Mouse (Mus musculus): Measurements from ENCODE around the gene Slc22a21. TPM values are rescaled to one million over a fixed set of nuclear protein-coding genes. Genes with fewer than 3 reads are reported as not detected.
"Not testable (repeated sequence)": the region's sequence is repeated elsewhere in the genome, so short reads cannot be mapped to it uniquely, and the experiment has no call there.

Slc22a21 gene
- total and polyA plus RNA-seq, 3 experiments: not detected

DNA sequence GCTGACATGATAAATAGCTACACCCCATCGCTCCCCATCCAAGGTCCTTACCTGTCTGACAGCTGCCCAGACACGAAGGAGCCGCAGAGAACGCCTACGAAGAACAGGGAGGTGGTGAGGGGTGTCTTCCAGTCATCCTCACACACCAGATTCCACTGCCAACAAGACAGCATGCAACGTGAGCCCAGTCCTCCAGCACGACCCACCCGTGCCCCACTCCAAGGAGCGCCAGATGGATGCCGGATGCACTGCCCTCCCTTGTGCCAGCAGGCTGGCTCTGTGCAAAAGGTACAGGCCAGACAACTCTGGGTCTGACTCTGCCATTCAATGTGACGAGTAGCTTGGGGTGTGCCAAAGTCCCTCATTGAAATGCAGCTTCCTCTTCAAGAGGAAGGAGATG lies 27.6 kb upstream of the Slc22a21 start:
- H3K27me3 ChIP-seq (replicated peaks): peaks cover 6% of the 10 kb centered on the region
- no peak for TF ChIP-seq BHLHE40 (IDR thresholded peaks at IDR 0.05; ENCODE audit: low read depth, low read length)
- TF ChIP-seq MAZ (IDR thresholded peaks at IDR 0.05; ENCODE audit: low read depth, low read length): no peak
- TF ChIP-seq EP300 (IDR thresholded peaks at IDR 0.05; ENCODE audit: low read length): no peak
- no peak for TF ChIP-seq HCFC1 (IDR thresholded peaks at IDR 0.05; ENCODE audit: low read depth, low read length)
- TF ChIP-seq JUN (IDR thresholded peaks at IDR 0.05; ENCODE audit: insufficient read depth, low read depth, low read length): no peak
- H3K9me3 ChIP-seq (replicated peaks; ENCODE audit: low read length): no peaks in the 10 kb centered on the region
- dilution Hi-C loops (cut with MboI; ENCODE audit: extremely low pct_ligation_motif_present, extremely low pct_unique_long_range_greater_than_20kb, low sequenced_read_pairs): no loop called here
- H3K4me1 ChIP-seq (ENCODE audit: control insufficient read depth in 1 of 2, insufficient read depth in 2 of 2): no peaks in the 10 kb centered on the region
- no peak overlapping the region for H3K9ac ChIP-seq (ENCODE audit: insufficient read depth, low read depth)
- no peak overlapping the region for H3K4me2 ChIP-seq (ENCODE audit: insufficient read depth, low read depth, poor library complexity, severe bottlenecking)
- H3K36me3 ChIP-seq (replicated peaks in 1 of 2; ENCODE audit: control insufficient read depth in 1 of 2, insufficient read depth in 1 of 2, low read length in 1 of 2): no peaks in the 10 kb centered on the region
- H3K27ac ChIP-seq (ENCODE audit: insufficient read depth, low read depth): no peak overlapping the region
- H3K79me2 ChIP-seq (replicated peaks; ENCODE audit: control insufficient read depth, extremely low read depth, insufficient read depth, poor library complexity, severe bottlenecking): no peaks in the 10 kb centered on the region
- no peak overlapping the region for H3K4me3 ChIP-seq (replicated peaks in 1 of 3; ENCODE audit: low read depth in 2 of 3, low read length in 2 of 3, poor library complexity in 1 of 3)
- no peak for DNase-seq (ENCODE audit: extremely low read depth)
- in situ Hi-C loops (cut with MboI; ENCODE audit: low pct_ligation_motif_present, low pct_unique_long_range_greater_than_20kb, low sequenced_read_pairs): loop anchor here (10.0 kb wide), 1 partner anchor 347 kb away; no protein-coding TSS in a partner anchor

- no peaks in the 10 kb centered on the region for H3K79me2 ChIP-seq (replicated peaks; ENCODE audit: control insufficient read depth, extremely low read depth, insufficient read depth, poor library complexity, severe bottlenecking)
- in situ Hi-C loops (cut with MboI; ENCODE audit: low pct_ligation_motif_present, low pct_unique_long_range_greater_than_20kb, low sequenced_read_pairs): loop anchor here (10.0 kb wide), 1 partner anchor 348 kb away; no protein-coding TSS in a partner anchor
- peaks cover 3 to 5% of the 10 kb centered on the region in 2 experiments; a peak in 3 of 4 replicates for H3K4me1 ChIP-seq (ENCODE audit: control insufficient read depth in 1 of 2, insufficient read depth in 2 of 2)
- H3K9ac ChIP-seq (ENCODE audit: insufficient read depth, low read depth): no peak overlapping the region
- dilution Hi-C loops (cut with MboI; ENCODE audit: extremely low pct_ligation_motif_present, extremely low pct_unique_long_range_greater_than_20kb, low sequenced_read_pairs): no loop called here
- no peak overlapping the region for H3K4me3 ChIP-seq (replicated peaks in 1 of 3; ENCODE audit: low read depth in 2 of 3, low read length in 2 of 3, poor library complexity in 1 of 3)
- DNase-seq (ENCODE audit: extremely low read depth): no peak
- peaks cover 2% of the 10 kb centered on the region for H3K27me3 ChIP-seq (replicated peaks)
- no peak overlapping the region for H3K4me2 ChIP-seq (ENCODE audit: insufficient read depth, low read depth, poor library complexity, severe bottlenecking)
- TF ChIP-seq TBP (conservative IDR thresholded peaks at IDR 0.05; ENCODE audit: low read depth, low read length) (no peak), ZMIZ1 (IDR thresholded peaks at IDR 0.05; ENCODE audit: low read depth, low read length) (no peak), CHD2 (IDR thresholded peaks at IDR 0.05; ENCODE audit: low read length) (no peak), MEF2A (IDR thresholded peaks at IDR 0.05; ENCODE audit: borderline replicate concordance, low read depth, low read length) (no peak), MXI1 (IDR thresholded peaks at IDR 0.05; ENCODE audit: low read depth, low read length) (no peak), ELF1 (IDR thresholded peaks at IDR 0.05; ENCODE audit: low read depth, low read length) (no peak), EP300 (IDR thresholded peaks at IDR 0.05; ENCODE audit: low read length) (no peak), HCFC1 (IDR thresholded peaks at IDR 0.05; ENCODE audit: low read depth, low read length) (no peak), ETS1 (conservative IDR thresholded peaks at IDR 0.05; ENCODE audit: low read depth, low read length) (no peak), UBTF (IDR thresholded peaks at IDR 0.05; ENCODE audit: low read depth, low read length) (no peak), POLR2AphosphoS2 (IDR thresholded peaks at IDR 0.05; ENCODE audit: low read depth, low read length) (no peak), MAX (IDR thresholded peaks at IDR 0.05; ENCODE audit: low read length) (no peak), CHD1 (IDR thresholded peaks at IDR 0.05; ENCODE audit: low read depth, low read length) (no peak), POLR2A (IDR thresholded peaks at IDR 0.05; ENCODE audit: low read depth, low read length) (no peak)
- no peaks in the 10 kb centered on the region for H3K36me3 ChIP-seq (replicated peaks in 1 of 2; ENCODE audit: control insufficient read depth in 1 of 2, insufficient read depth in 1 of 2, low read length in 1 of 2)
- no peaks in the 10 kb centered on the region for H3K9me3 ChIP-seq (replicated peaks; ENCODE audit: low read length)
- H3K27ac ChIP-seq (ENCODE audit: insufficient read depth, low read depth): no peak overlapping the region
Observed at GRCm38 (mm10) chr11:54006901-54007300, 26.8 kb upstream of the Slc22a21 start.

GRCm38 (mm10) chr11:54006362-54006761 lies 26.2 kb upstream of the Slc22a21 start:
- H3K27ac ChIP-seq (ENCODE audit: insufficient read depth, low read depth); H3K9me3 ChIP-seq (replicated peaks; ENCODE audit: low read length); H3K4me2 ChIP-seq (ENCODE audit: insufficient read depth, low read depth, poor library complexity, severe bottlenecking); DNase-seq (ENCODE audit: extremely low read depth); dilution Hi-C loops (cut with MboI; ENCODE audit: extremely low pct_ligation_motif_present, extremely low pct_unique_long_range_greater_than_20kb, low sequenced_read_pairs); H3K9ac ChIP-seq (ENCODE audit: insufficient read depth, low read depth); H3K4me3 ChIP-seq (replicated peaks in 1 of 3; ENCODE audit: low read depth in 2 of 3, low read length in 2 of 3, poor library complexity in 1 of 3); H3K4me1 ChIP-seq (ENCODE audit: control insufficient read depth in 1 of 2, insufficient read depth in 2 of 2); H3K36me3 ChIP-seq (replicated peaks in 1 of 2; ENCODE audit: control insufficient read depth in 1 of 2, insufficient read depth in 1 of 2, low read length in 1 of 2); H3K79me2 ChIP-seq (replicated peaks; ENCODE audit: control insufficient read depth, extremely low read depth, insufficient read depth, poor library complexity, severe bottlenecking); H3K27me3 ChIP-seq (replicated peaks): not testable (repeated sequence)
- in situ Hi-C loops (cut with MboI; ENCODE audit: low pct_ligation_motif_present, low pct_unique_long_range_greater_than_20kb, low sequenced_read_pairs): loop anchor here (10.0 kb wide), 1 partner anchor 348 kb away; no protein-coding TSS in a partner anchor
